Mouse (Mus musculus): ENCODE data around the gene Lcn12. TPM values are rescaled to one million over a fixed set of nuclear protein-coding genes. Genes with fewer than 3 reads are reported as not detected.

Lcn12 gene
- polyA plus RNA-seq, 1 experiment from 2014 or later, result not detected

DNA sequence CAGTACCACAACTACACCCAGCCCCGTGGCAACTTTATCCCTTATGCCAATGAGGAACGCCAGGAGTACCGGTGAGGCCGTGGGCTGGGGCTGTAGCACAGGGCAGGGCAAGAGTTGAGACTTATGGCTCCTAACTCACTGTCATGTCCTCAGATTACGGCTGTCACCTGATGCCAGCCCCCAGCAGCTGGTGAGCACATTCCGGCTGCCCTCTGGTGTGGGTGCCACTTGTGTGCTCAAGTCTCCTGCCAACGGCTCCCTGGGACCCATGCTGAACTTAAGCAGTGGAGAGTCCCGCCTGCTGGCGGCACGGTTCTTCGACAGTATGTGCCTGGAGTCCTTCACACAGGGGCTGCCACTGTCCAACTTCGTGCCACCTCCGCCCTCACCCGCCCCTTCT lies 51.0 kb downstream of the Lcn12 start:
- no peaks in the 10 kb centered on the region for H3K27me3 ChIP-seq (ENCODE audit: insufficient read depth, low read length)
- no peaks in the 10 kb centered on the region for H3K4me1 ChIP-seq (ENCODE audit: insufficient read depth)
- no peak overlapping the region for H3K27ac ChIP-seq (ENCODE audit: low read depth)
- WGBS, result 86% methylated on average over 14 of the region's 14 CpGs
- H3K4me2 ChIP-seq, result no peak overlapping the region
- no peak for TF ChIP-seq CTCF (IDR thresholded peaks at IDR 0.05; ENCODE audit: low read depth)
- ATAC-seq (ENCODE audit: insufficient read depth) (no peak), DNase-seq (no peak)
- no peak overlapping the region for H3K4me3 ChIP-seq (ENCODE audit: low read depth, low read length)
- H3K36me3 ChIP-seq (ENCODE audit: insufficient read depth), result no peaks in the 10 kb centered on the region
- H3K9ac ChIP-seq, result no peak overlapping the region
- H3K9me3 ChIP-seq (ENCODE audit: low read depth, low read length), result no peaks in the 10 kb centered on the region

GRCm38 (mm10) chr2:25441067-25441466 lies 52.6 kb downstream of the Lcn12 start:
- Histone ChIP-seq H3K27ac (ENCODE audit: low read depth) (no peak overlapping the region), H3K9me3 (ENCODE audit: low read depth, low read length) (no peaks in the 10 kb centered on the region), H3K36me3 (ENCODE audit: insufficient read depth) (no peaks in the 10 kb centered on the region), H3K4me1 (ENCODE audit: insufficient read depth) (no peaks in the 10 kb centered on the region), H3K4me2 (no peak overlapping the region), H3K9ac (no peak overlapping the region), H3K4me3 (ENCODE audit: low read depth, low read length) (no peak overlapping the region), H3K27me3 (ENCODE audit: insufficient read depth, low read length) (no peaks in the 10 kb centered on the region)
- DNase-seq, result no peak
- no peak for ATAC-seq (ENCODE audit: insufficient read depth)
- no peak for TF ChIP-seq CTCF (IDR thresholded peaks at IDR 0.05; ENCODE audit: low read depth)
- 80% methylated on average over 20 of the region's 20 CpGs for WGBS

Small RNA genes within 50 kb of the gene (microRNA-seq; reads per million reads assigned to microRNA genes)
- gene Mir3087 (ENCODE audit: borderline number of aligned reads), result not detected

Other genes with a start within 250 kb of the Lcn12 start
- 3.5 and 3.6 TPM in 2 replicates for gene AL732309.1, start 247.0 kb downstream of the Lcn12 start, polyA plus RNA-seq (2014; fragmentation: Nextera tagmentation; extraction: Ambion mirVana)
- 14.5 and 16.4 TPM in 2 replicates for gene Tmem203, start 238.5 kb downstream of the Lcn12 start, polyA plus RNA-seq (2014; fragmentation: Nextera tagmentation; extraction: Ambion mirVana)
- gene Tprn, start 231.3 kb downstream of the Lcn12 start, polyA plus RNA-seq (2014; fragmentation: Nextera tagmentation; extraction: Ambion mirVana), result 4.7 and 5.0 TPM in 2 replicates
- 217 and 229 TPM in 2 replicates for gene Ssna1, start 221.5 kb downstream of the Lcn12 start, polyA plus RNA-seq (2014; fragmentation: Nextera tagmentation; extraction: Ambion mirVana)
- gene Anapc2, start 221.4 kb downstream of the Lcn12 start, polyA plus RNA-seq (2014; fragmentation: Nextera tagmentation; extraction: Ambion mirVana), result 109 and 119 TPM in 2 replicates
- not detected in 2 replicates for gene Tmem210, start 205.8 kb downstream of the Lcn12 start, polyA plus RNA-seq (2014; fragmentation: Nextera tagmentation; extraction: Ambion mirVana)
- 0.46 and 0.89 TPM in 2 replicates for gene Lrrc26, start 204.0 kb downstream of the Lcn12 start, polyA plus RNA-seq (2014; fragmentation: Nextera tagmentation; extraction: Ambion mirVana)
- 0.78 and 0.84 TPM in 2 replicates for gene Grin1, start 174.7 kb downstream of the Lcn12 start, polyA plus RNA-seq (2014; fragmentation: Nextera tagmentation; extraction: Ambion mirVana)
- 70.9 and 76.4 TPM in 2 replicates for gene Man1b1, start 161.6 kb downstream of the Lcn12 start, polyA plus RNA-seq (2014; fragmentation: Nextera tagmentation; extraction: Ambion mirVana)
- gene Dpp7, start 137.6 kb downstream of the Lcn12 start, polyA plus RNA-seq (2014; fragmentation: Nextera tagmentation; extraction: Ambion mirVana), result 13.9 and 16.6 TPM in 2 replicates
- 17.4 and 20.1 TPM in 2 replicates for gene Uap1l1, start 128.2 kb downstream of the Lcn12 start, polyA plus RNA-seq (2014; fragmentation: Nextera tagmentation; extraction: Ambion mirVana)
- gene Sapcd2, start 121.6 kb downstream of the Lcn12 start, polyA plus RNA-seq (2014; fragmentation: Nextera tagmentation; extraction: Ambion mirVana), result 42.0 and 45.5 TPM in 2 replicates
- 0.92 and 1.2 TPM in 2 replicates for gene Entpd2, start 98.0 kb downstream of the Lcn12 start, polyA plus RNA-seq (2014; fragmentation: Nextera tagmentation; extraction: Ambion mirVana)
- gene Npdc1, start 94.6 kb downstream of the Lcn12 start, polyA plus RNA-seq (2014; fragmentation: Nextera tagmentation; extraction: Ambion mirVana), result 19.5 and 20.5 TPM in 2 replicates
- gene Fut7, start 70.6 kb downstream of the Lcn12 start, polyA plus RNA-seq (2014; fragmentation: Nextera tagmentation; extraction: Ambion mirVana), result not detected in 2 replicates
- 3.9 and 4.6 TPM in 2 replicates for gene Abca2, start 65.2 kb downstream of the Lcn12 start, polyA plus RNA-seq (2014; fragmentation: Nextera tagmentation; extraction: Ambion mirVana)
- 20.0 and 30.2 TPM in 2 replicates for gene Clic3, start 37.1 kb downstream of the Lcn12 start, polyA plus RNA-seq (2014; fragmentation: Nextera tagmentation; extraction: Ambion mirVana)
- 15.8 and 23.5 TPM in 2 replicates for gene Paxx, start 32.8 kb downstream of the Lcn12 start, polyA plus RNA-seq (2014; fragmentation: Nextera tagmentation; extraction: Ambion mirVana)
- gene Ptgds, start 23.9 kb downstream of the Lcn12 start, polyA plus RNA-seq (2014; fragmentation: Nextera tagmentation; extraction: Ambion mirVana), result 3.3 and 3.4 TPM in 2 replicates
- gene Fbxw5, start 6.8 kb upstream of the Lcn12 start, polyA plus RNA-seq (2014; fragmentation: Nextera tagmentation; extraction: Ambion mirVana), result 75.8 and 77.7 TPM in 2 replicates
- 3.9 and 5.5 TPM in 2 replicates for gene C8g, start 7.8 kb upstream of the Lcn12 start, polyA plus RNA-seq (2014; fragmentation: Nextera tagmentation; extraction: Ambion mirVana)
- 34.8 and 35.3 TPM in 2 replicates for gene Traf2, start 53.0 kb upstream of the Lcn12 start, polyA plus RNA-seq (2014; fragmentation: Nextera tagmentation; extraction: Ambion mirVana)
- 282 and 295 TPM in 2 replicates for gene Edf1, start 63.9 kb upstream of the Lcn12 start, polyA plus RNA-seq (2014; fragmentation: Nextera tagmentation; extraction: Ambion mirVana)
- gene Mamdc4, start 80.9 kb upstream of the Lcn12 start, polyA plus RNA-seq (2014; fragmentation: Nextera tagmentation; extraction: Ambion mirVana), result 2.2 and 4.1 TPM in 2 replicates
- 183 and 197 TPM in 2 replicates for gene Phpt1, start 81.3 kb upstream of the Lcn12 start, polyA plus RNA-seq (2014; fragmentation: Nextera tagmentation; extraction: Ambion mirVana)
- gene Ajm1, start 87.8 kb upstream of the Lcn12 start, polyA plus RNA-seq (2014; fragmentation: Nextera tagmentation; extraction: Ambion mirVana), result 0.37 TPM in 1 of 2 replicates, not detected in the other
- gene Rabl6, start 114.6 kb upstream of the Lcn12 start, polyA plus RNA-seq (2014; fragmentation: Nextera tagmentation; extraction: Ambion mirVana), result 75.5 and 85.7 TPM in 2 replicates
- 0.24 and 0.28 TPM in 2 replicates for gene Ccdc183, start 123.8 kb upstream of the Lcn12 start, polyA plus RNA-seq (2014; fragmentation: Nextera tagmentation; extraction: Ambion mirVana)
- gene Tmem141, start 128.1 kb upstream of the Lcn12 start, polyA plus RNA-seq (2014; fragmentation: Nextera tagmentation; extraction: Ambion mirVana), result 21.9 and 26.0 TPM in 2 replicates
- gene Fcna, start 134.1 kb upstream of the Lcn12 start, polyA plus RNA-seq (2014; fragmentation: Nextera tagmentation; extraction: Ambion mirVana), result 1.8 and 2.9 TPM in 2 replicates
- 0.51 and 0.61 TPM in 2 replicates for gene Lcn8, start 159.2 kb upstream of the Lcn12 start, polyA plus RNA-seq (2014; fragmentation: Nextera tagmentation; extraction: Ambion mirVana)
- gene Lcn5, start 164.0 kb upstream of the Lcn12 start, polyA plus RNA-seq (2014; fragmentation: Nextera tagmentation; extraction: Ambion mirVana), result not detected in 2 replicates
- not detected in 2 replicates for gene Lcn6, start 182.9 kb upstream of the Lcn12 start, polyA plus RNA-seq (2014; fragmentation: Nextera tagmentation; extraction: Ambion mirVana)
- gene Lcn10, start 188.8 kb upstream of the Lcn12 start, polyA plus RNA-seq (2014; fragmentation: Nextera tagmentation; extraction: Ambion mirVana), result not detected in 2 replicates
- not detected in 2 replicates for gene Obp2a, start 206.1 kb upstream of the Lcn12 start, polyA plus RNA-seq (2014; fragmentation: Nextera tagmentation; extraction: Ambion mirVana)
- gene Bmyc, start 212.8 kb upstream of the Lcn12 start, polyA plus RNA-seq (2014; fragmentation: Nextera tagmentation; extraction: Ambion mirVana), result 65.3 and 71.9 TPM in 2 replicates
- not detected in 2 replicates for gene Obp2b, start 243.1 kb upstream of the Lcn12 start, polyA plus RNA-seq (2014; fragmentation: Nextera tagmentation; extraction: Ambion mirVana)